Mouse (Mus musculus) cerebral cortex, adult 2 months (tissue): Measurements from ENCODE around the gene Tnfsf15.

Experiments used
- WGBS: fragments of 180-500 bp; shearing (Covaris S2); methylation state at CpG from one replicate; pipeline ENCODE4 v1.1.7; 2018; 5-methylcytosine and 5-hydroxymethylcytosine counted together

Tnfsf15 gene

GRCm38 (mm10) chr4:63742763-63743371, 2.0 kb downstream of the Tnfsf15 start:
- 90% methylated on average over 5 of the region's 5 CpGs for WGBS

GRCm38 (mm10) chr4:63742101-63742500, 2.8 kb downstream of the Tnfsf15 start:
- WGBS: 55% methylated on average over 7 of the region's 7 CpGs

- WGBS: 92% methylated on average over 4 of the region's 4 CpGs
Observed at GRCm38 (mm10) chr4:63740761-63741160, 4.2 kb downstream of the Tnfsf15 start.

- WGBS: 89% methylated on average over 3 of the region's 3 CpGs
Observed at GRCm38 (mm10) chr4:63740001-63740400, 4.9 kb downstream of the Tnfsf15 start.

- 48% methylated on average over 7 of the region's 7 CpGs for WGBS
Observed at GRCm38 (mm10) chr4:63739524-63739923, 5.4 kb downstream of the Tnfsf15 start.

GRCm38 (mm10) chr4:63738364-63738997, 6.4 kb downstream of the Tnfsf15 start:
- WGBS: 92% methylated on average over 9 of the region's 9 CpGs

GRCm38 (mm10) chr4:63731299-63731698, 13.6 kb downstream of the Tnfsf15 start:
- WGBS: 67% methylated on average over 2 of the region's 2 CpGs

- 56% methylated on average over 4 of the region's 4 CpGs for WGBS
Observed at GRCm38 (mm10) chr4:63726727-63727126, 18.2 kb downstream of the Tnfsf15 start.

GRCm38 (mm10) chr4:63725981-63726380, 18.9 kb downstream of the Tnfsf15 start:
- WGBS: 52% methylated on average over 5 of the region's 5 CpGs

GRCm38 (mm10) chr4:63717922-63718643, 26.8 kb downstream of the Tnfsf15 start:
- WGBS: 70% methylated on average over 8 of the region's 8 CpGs

- WGBS: 93% methylated on average over 5 of the region's 5 CpGs
Observed at GRCm38 (mm10) chr4:63711886-63712285, 33.0 kb downstream of the Tnfsf15 start.

GRCm38 (mm10) chr4:63710431-63711220, 34.3 kb downstream of the Tnfsf15 start:
- 85% methylated on average over 8 of the region's 8 CpGs for WGBS

- 45% methylated on average over 1 of the region's 1 CpGs for WGBS
Observed at GRCm38 (mm10) chr4:63706279-63706971, 38.5 kb downstream of the Tnfsf15 start.

GRCm38 (mm10) chr4:63704232-63704631, 40.7 kb downstream of the Tnfsf15 start:
- 68% methylated on average over 5 of the region's 5 CpGs for WGBS

- 92% methylated on average over 2 of the region's 2 CpGs for WGBS
Observed at GRCm38 (mm10) chr4:63703686-63704085, 41.2 kb downstream of the Tnfsf15 start.

- WGBS: 95% methylated on average over 4 of the region's 4 CpGs
Observed at GRCm38 (mm10) chr4:63702006-63702704, 42.8 kb downstream of the Tnfsf15 start.

- WGBS: 55% methylated on average over 3 of the region's 3 CpGs
Observed at GRCm38 (mm10) chr4:63699749-63700148, 45.2 kb downstream of the Tnfsf15 start.

- WGBS: 91% methylated on average over 4 of the region's 4 CpGs
Observed at GRCm38 (mm10) chr4:63696921-63697320, 48.0 kb downstream of the Tnfsf15 start.

GRCm38 (mm10) chr4:63687429-63687828, 57.5 kb downstream of the Tnfsf15 start:
- WGBS: 92% methylated on average over 8 of the region's 8 CpGs

- WGBS: 74% methylated on average over 4 of the region's 4 CpGs
Observed at GRCm38 (mm10) chr4:63685253-63685525, 59.7 kb downstream of the Tnfsf15 start.
